Mouse (Mus musculus) cortical plate, adult 2 months (tissue): Measurements from ENCODE around the gene Tmem63b.

ENCODE experiments used
- CTCF ChIP-seq: fragments of 200-500 bp; IDR thresholded peaks from 2 replicates; pipeline ENCODE4 v1.5.1; 2011; ENCODE audit warnings: mild to moderate bottlenecking, control low read depth, low read length; ENCODE audit not compliant: insufficient read depth; ENCODE audit errors: extremely low read depth
- POLR2A ChIP-seq: fragments of 200-500 bp; IDR thresholded peaks from 2 replicates; pipeline ENCODE4 v1.6.1; 2011; ENCODE audit warnings: mild to moderate bottlenecking, low read length, control low read depth; ENCODE audit not compliant: insufficient read depth; ENCODE audit errors: extremely low read depth

GRCm38 (mm10) chr17:45709829-45710228, 23.1 kb upstream of the Tmem63b start:
- no peak for TF ChIP-seq POLR2A
- no peak for TF ChIP-seq CTCF
